Mouse (Mus musculus) testis, adult 2 months (tissue): Measurements from ENCODE around the gene Anapc15.

Experiments
- CTCF ChIP-seq: fragments of 200-500 bp; IDR thresholded peaks from 2 replicates; pipeline ENCODE4 v1.5.1; 2012; ENCODE audit warnings: low read depth, mild to moderate bottlenecking, inconsistent platforms, low read length, moderate library complexity; ENCODE audit not compliant: control insufficient read depth, insufficient read depth, insufficient replicate concordance
- POLR2A ChIP-seq: fragments of 200-500 bp; IDR thresholded peaks from 2 replicates; pipeline ENCODE4 v1.6.1; 2012; ENCODE audit warnings: low read depth, mild to moderate bottlenecking, inconsistent platforms, low read length, moderate library complexity; ENCODE audit not compliant: control insufficient read depth

DNA sequence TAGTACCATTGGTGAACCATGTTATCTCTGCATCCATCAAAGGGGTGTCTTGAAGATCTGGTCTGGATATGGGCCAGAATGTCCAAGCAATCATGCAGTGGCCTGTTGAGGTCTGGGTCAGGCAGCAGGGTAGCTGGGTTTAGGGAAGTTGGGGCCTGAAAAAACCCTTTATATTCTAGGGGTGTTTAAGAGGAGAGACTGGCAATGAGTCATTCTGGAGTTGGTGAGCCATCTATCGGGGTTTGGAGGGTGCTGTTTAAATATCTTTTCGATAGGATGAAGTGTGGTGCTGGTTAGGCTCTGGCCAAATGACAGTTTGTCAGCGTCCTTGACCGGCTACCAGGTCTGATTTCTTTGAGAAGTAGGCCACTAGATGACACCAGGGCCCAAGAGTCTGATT lies 72.4 kb downstream of the Anapc15 start:
- no peak for TF ChIP-seq CTCF
- no peak for TF ChIP-seq POLR2A
